Mouse (Mus musculus) midbrain, embryonic 14.5 days (tissue): ENCODE measurements at regions not wholly inside any gene's neighbourhood (a gene's known extent, or its start where the extent isn't known, plus 50 kb on each side); places are given as distances from the start of the nearest gene placed in this dataset.

Experiments used
- ATAC-seq: fragments of 200-750 bp; cut with Nextera tagmentation; 2 replicates; pipeline ENCODE4 v1.8.0; 2017; ENCODE audit warnings: moderate number of reproducible peaks, moderate library complexity; ENCODE audit not compliant: low FRiP score, low TSS enrichment
- DNase-seq: peaks from one replicate; pipeline ENCODE4 v3.0.0-alpha.2; 2015
- H3K27ac ChIP-seq: fragments of 300-500 bp; sonication (generic); replicated peaks from 2 replicates; pipeline ENCODE4 v1.5.1; 2014; ENCODE audit warnings: mild to moderate bottlenecking, low read depth, low read length, moderate library complexity
- H3K27me3 ChIP-seq: fragments of 300-500 bp; sonication (generic); 2 replicates; pipeline ENCODE4 v1.6.1; 2014; ENCODE audit warnings: low read length, control low read depth, mixed read lengths; ENCODE audit not compliant: control insufficient read depth, insufficient read depth
- H3K36me3 ChIP-seq: fragments of 300-500 bp; sonication (generic); 2 replicates; pipeline ENCODE4 v1.6.1; 2014; ENCODE audit warnings: low read length, control low read depth; ENCODE audit not compliant: control insufficient read depth, insufficient read depth
- H3K4me1 ChIP-seq: fragments of 300-500 bp; sonication (generic); 2 replicates; pipeline ENCODE4 v1.6.1; 2014; ENCODE audit warnings: mild to moderate bottlenecking, antibody characterized with exemption, low read length, control low read depth; ENCODE audit not compliant: control insufficient read depth, insufficient read depth
- H3K4me2 ChIP-seq: fragments of 300-500 bp; sonication (generic); 2 replicates; pipeline ENCODE4 v1.6.1; 2014; ENCODE audit warnings: mild to moderate bottlenecking, low read length, moderate library complexity
- H3K4me3 ChIP-seq: fragments of 300-500 bp; sonication (generic); replicated peaks from 2 replicates; pipeline ENCODE4 v1.5.1; 2014; ENCODE audit warnings: low read depth, low read length
- H3K9ac ChIP-seq: fragments of 300-500 bp; sonication (generic); replicated peaks from 2 replicates; pipeline ENCODE4 v1.6.1; 2014; ENCODE audit warnings: mild to moderate bottlenecking, low read length, moderate library complexity
- H3K9me3 ChIP-seq: fragments of 300-500 bp; sonication (generic); 2 replicates; pipeline ENCODE4 v1.6.1; 2016; ENCODE audit warnings: low read length, control low read depth, mixed read lengths; ENCODE audit not compliant: control insufficient read depth
- WGBS: fragments of 180-500 bp; shearing (Covaris S2); extraction: QIAGEN DNeasy Blood & Tissue Kit; methylation state at CpG from one replicate; pipeline ENCODE4 v1.1.7; 2014; 5-methylcytosine and 5-hydroxymethylcytosine counted together

- no peak overlapping the region for H3K27ac ChIP-seq
- no peaks in the 10 kb centered on the region for H3K4me1 ChIP-seq
- no peak for DNase-seq
- no peaks in the 10 kb centered on the region for H3K36me3 ChIP-seq
- H3K4me3 ChIP-seq = no peak overlapping the region
- no peak overlapping the region for H3K9ac ChIP-seq
- no peak overlapping the region for H3K4me2 ChIP-seq
- 91% methylated on average over 2 of the region's 2 CpGs for WGBS
- ATAC-seq = no peak
- no peaks in the 10 kb centered on the region for H3K27me3 ChIP-seq
- no peaks in the 10 kb centered on the region for H3K9me3 ChIP-seq
Observed at GRCm38 (mm10) chr11:71400351-71400750, 169.8 kb upstream of the Nlrp1b start.

GRCm38 (mm10) chr11:71401411-71402276 is 171.1 kb upstream of the Nlrp1b start:
- H3K4me1 ChIP-seq = peaks cover under 1% of the 10 kb centered on the region; the same call in 1 of the 2 replicates
- no peak overlapping the region for H3K9ac ChIP-seq
- no peaks in the 10 kb centered on the region for H3K9me3 ChIP-seq
- no peaks in the 10 kb centered on the region for H3K36me3 ChIP-seq
- H3K27ac ChIP-seq = no peak overlapping the region
- ATAC-seq = no peak
- no peak for DNase-seq
- H3K27me3 ChIP-seq = no peaks in the 10 kb centered on the region
- 91% methylated on average over 2 of the region's 2 CpGs for WGBS
- H3K4me3 ChIP-seq = no peak overlapping the region
- no peak overlapping the region for H3K4me2 ChIP-seq

- Histone ChIP-seq H3K27me3 (no peaks in the 10 kb centered on the region), H3K4me2 (no peak overlapping the region), H3K27ac (no peak overlapping the region)
Observed at GRCm38 (mm10) chr11:71404361-71404760, 173.8 kb upstream of the Nlrp1b start.

GRCm38 (mm10) chr11:71407043-71407442 is 176.5 kb upstream of the Nlrp1b start:
- ATAC-seq = no peak
- Histone ChIP-seq H3K9ac (no peak overlapping the region), H3K27ac (0 out of 2 replicates have a peak overlapping the region, but pooled peaks have one; percentile 13), H3K4me2 (no peak overlapping the region), H3K4me1 (peaks cover 5% of the 10 kb centered on the region), H3K27me3 (no peaks in the 10 kb centered on the region), H3K9me3 (no peaks in the 10 kb centered on the region), H3K4me3 (no peak overlapping the region), H3K36me3 (no peaks in the 10 kb centered on the region)
- DNase-seq = peak; percentile 55
- WGBS = 32% methylated on average over 6 of the region's 6 CpGs

More at GRCm38 (mm10) chr11:71404361-71404760, 173.8 kb upstream of the Nlrp1b start:
- Histone ChIP-seq H3K4me1 (peaks cover 5% of the 10 kb centered on the region), H3K9ac (no peak overlapping the region), H3K4me3 (no peak overlapping the region), H3K36me3 (no peaks in the 10 kb centered on the region), H3K9me3 (no peaks in the 10 kb centered on the region)
- ATAC-seq (no peak), DNase-seq (no peak)
- 87% methylated on average over 3 of the region's 3 CpGs for WGBS

GRCm38 (mm10) chr11:71409211-71409765 is 178.8 kb upstream of the Nlrp1b start:
- H3K4me2 ChIP-seq = no peak overlapping the region
- WGBS = 73% methylated on average over 6 of the region's 6 CpGs
- H3K4me3 ChIP-seq = no peak overlapping the region
- no peak overlapping the region for H3K9ac ChIP-seq
- H3K4me1 ChIP-seq = peaks cover 5% of the 10 kb centered on the region
- H3K36me3 ChIP-seq = no peaks in the 10 kb centered on the region
- H3K27ac ChIP-seq = no peak overlapping the region
- H3K27me3 ChIP-seq = no peaks in the 10 kb centered on the region
- no peak for DNase-seq
- H3K9me3 ChIP-seq = no peaks in the 10 kb centered on the region
- ATAC-seq = no peak

GRCm38 (mm10) chr11:71410582-71410981 is 180.0 kb upstream of the Nlrp1b start:
- H3K27me3 ChIP-seq = no peaks in the 10 kb centered on the region
- no peak overlapping the region for H3K4me3 ChIP-seq
- H3K36me3 ChIP-seq = no peaks in the 10 kb centered on the region
- WGBS = 93% methylated on average over 3 of the region's 3 CpGs
- ATAC-seq = no peak
- no peak overlapping the region for H3K4me2 ChIP-seq
- no peak overlapping the region for H3K9ac ChIP-seq
- H3K9me3 ChIP-seq = no peaks in the 10 kb centered on the region
- H3K27ac ChIP-seq = no peak overlapping the region
- H3K4me1 ChIP-seq = peaks cover 15% of the 10 kb centered on the region
- DNase-seq = no peak

- Histone ChIP-seq H3K9ac (no peak overlapping the region), H3K4me3 (no peak overlapping the region), H3K27me3 (no peaks in the 10 kb centered on the region), H3K4me1 (peaks cover 13% of the 10 kb centered on the region), H3K4me2 (no peak overlapping the region), H3K9me3 (no peaks in the 10 kb centered on the region), H3K27ac (no peak overlapping the region), H3K36me3 (no peaks in the 10 kb centered on the region)
- no peak for DNase-seq
- ATAC-seq = no peak
- 85% methylated on average over 1 of the region's 1 CpGs for WGBS
Observed at GRCm38 (mm10) chr11:71411958-71412357, 181.4 kb upstream of the Nlrp1b start.

- peak overlapping the region; percentile 32; the same call in 1 of the 2 replicates for H3K27ac ChIP-seq
- H3K27me3 ChIP-seq = no peaks in the 10 kb centered on the region
- no peak for ATAC-seq
- H3K36me3 ChIP-seq = no peaks in the 10 kb centered on the region
- WGBS = 55% methylated on average over 9 of the region's 9 CpGs
- no peak overlapping the region for H3K9ac ChIP-seq
- no peaks in the 10 kb centered on the region for H3K9me3 ChIP-seq
- H3K4me3 ChIP-seq = no peak overlapping the region
- peak; percentile 67 for DNase-seq
- H3K4me2 ChIP-seq = no peak overlapping the region
- peaks cover 11% of the 10 kb centered on the region; the same call in 1 of the 2 replicates for H3K4me1 ChIP-seq
Observed at GRCm38 (mm10) chr11:71414403-71415140, 184.0 kb upstream of the Nlrp1b start.
